Mouse (Mus musculus) heart, embryonic 13.5 days (tissue): ENCODE data around the gene Dytn. TPM values are rescaled to one million over a fixed set of nuclear protein-coding genes. Genes with fewer than 3 reads are reported as not detected.

Source experiments
- ATAC-seq: fragments of 200-750 bp; cut with Nextera tagmentation; 2 replicates; pipeline ENCODE4 v1.8.0; 2017; ENCODE audit warnings: moderate TSS enrichment; ENCODE audit not compliant: insufficient number of reproducible peaks, low FRiP score, low TSS enrichment; ENCODE audit errors: extremely low read depth
- H3K27ac ChIP-seq: fragments of 300-500 bp; sonication (generic); replicated peaks from 2 replicates; pipeline ENCODE4 v1.5.1; 2015; ENCODE audit warnings: moderate library complexity, mild to moderate bottlenecking, inconsistent platforms
- H3K27me3 ChIP-seq: fragments of 300-500 bp; sonication (generic); replicated peaks from 2 replicates; pipeline ENCODE4 v1.6.1; 2015; ENCODE audit warnings: mild to moderate bottlenecking, inconsistent platforms
- H3K36me3 ChIP-seq: fragments of 300-500 bp; sonication (generic); 2 replicates; pipeline ENCODE4 v1.6.1; 2015; ENCODE audit warnings: mild to moderate bottlenecking, inconsistent platforms
- H3K4me1 ChIP-seq: fragments of 300-500 bp; sonication (generic); 2 replicates; pipeline ENCODE4 v1.6.1; 2015; ENCODE audit warnings: inconsistent platforms
- H3K4me2 ChIP-seq: fragments of 300-500 bp; sonication (generic); 2 replicates; pipeline ENCODE4 v1.6.1; 2015; ENCODE audit warnings: inconsistent platforms, mild to moderate bottlenecking, moderate library complexity
- H3K4me3 ChIP-seq: fragments of 300-500 bp; sonication (generic); 2 replicates; pipeline ENCODE4 v1.5.1; 2015; ENCODE audit warnings: moderate library complexity, mild to moderate bottlenecking, inconsistent platforms
- H3K9ac ChIP-seq: fragments of 300-500 bp; sonication (generic); 2 replicates; pipeline ENCODE4 v1.6.1; 2015; ENCODE audit warnings: inconsistent platforms, mild to moderate bottlenecking, moderate library complexity
- H3K9me3 ChIP-seq: fragments of 300-500 bp; sonication (generic); 2 replicates; pipeline ENCODE4 v1.6.1; 2016; ENCODE audit warnings: inconsistent platforms
- WGBS: fragments of 180-500 bp; shearing (Covaris S2); methylation state at CpG from one replicate; pipeline ENCODE4 v1.1.7; 2015; ENCODE audit warnings: mixed read lengths; 5-methylcytosine and 5-hydroxymethylcytosine counted together
- polyA plus RNA-seq: library from polyadenylated mRNA; unstranded; fragments of >200 nt; fragmentation: Nextera tagmentation; extraction: Ambion mirVana; gene quantifications from 2 replicates; pipeline ENCODE4 v1.2.1, GENCODE M21; 2015

The Dytn gene
- not detected in 2 replicates for polyA plus RNA-seq

GRCm38 (mm10) chr1:63686827-63687226 is at the start of gene Dytn:
Dytn (minus strand) TSS chr1:63686927.
- H3K27me3 ChIP-seq: no peaks in the 10 kb centered on the region
- no peak within 1 kb of the TSS for H3K9ac ChIP-seq
- WGBS: 76% methylated on average over 4 of the region's 4 CpGs
- no peak within 1 kb of the TSS for H3K4me3 ChIP-seq
- H3K36me3 ChIP-seq: no peaks in the 10 kb centered on the region
- no peaks in the 10 kb centered on the region for H3K9me3 ChIP-seq
- H3K4me2 ChIP-seq: no peak within 1 kb of the TSS
- no peak for ATAC-seq
- H3K4me1 ChIP-seq: no peaks in the 10 kb centered on the region
- no peak within 1 kb of the TSS for H3K27ac ChIP-seq

- ATAC-seq: 0 out of 2 replicates have a peak, but pooled peaks have one; percentile 58
- H3K9me3 ChIP-seq: no peaks in the 10 kb centered on the region
- WGBS: under 1% methylated on average over 31 of the region's 31 CpGs
- H3K36me3 ChIP-seq: no peaks in the 10 kb centered on the region; the same call in 1 of the 2 replicates
- H3K4me2 ChIP-seq: peak within 1 kb of the TSS; percentile 77
- H3K4me3 ChIP-seq: peak within 1 kb of the TSS; percentile 85
- H3K4me1 ChIP-seq: peaks cover 19% of the 10 kb centered on the region
- no peak within 1 kb of the TSS for H3K27ac ChIP-seq
- peak within 1 kb of the TSS; percentile 85 for H3K9ac ChIP-seq
- H3K27me3 ChIP-seq: no peaks in the 10 kb centered on the region; the same call in 1 of the 2 replicates
These were observed 43.6 kb upstream of the Dytn start, which contains the start of the genes Mdh1b and Fastkd2 for GRCm38 (mm10) chr1:63730240-63730771. Mdh1b (minus strand) TSS chr1:63730318. Fastkd2 (plus strand) TSS chr1:63730614.

- no peak for ATAC-seq
- WGBS: 45% methylated on average over 8 of the region's 8 CpGs
These were observed 43.1 kb upstream of the Dytn start for GRCm38 (mm10) chr1:63729796-63730195.

GRCm38 (mm10) chr1:63720161-63720560 is 33.4 kb upstream of the Dytn start:
- no peaks in the 10 kb centered on the region for H3K36me3 ChIP-seq
- peaks cover 7% of the 10 kb centered on the region; the same call in 1 of the 2 replicates for H3K27me3 ChIP-seq
- no peak overlapping the region for H3K4me2 ChIP-seq
- no peaks in the 10 kb centered on the region for H3K4me1 ChIP-seq
- no peak for ATAC-seq
- no peak overlapping the region for H3K4me3 ChIP-seq
- 80% methylated on average over 7 of the region's 7 CpGs for WGBS
- no peak overlapping the region for H3K9ac ChIP-seq
- H3K27ac ChIP-seq: no peak overlapping the region
- H3K9me3 ChIP-seq: no peaks in the 10 kb centered on the region

More at GRCm38 (mm10) chr1:63729796-63730195, 43.1 kb upstream of the Dytn start:
- peak overlapping the region; percentile 85 for H3K4me3 ChIP-seq
- no peaks in the 10 kb centered on the region; the same call in 1 of the 2 replicates for H3K27me3 ChIP-seq
- no peaks in the 10 kb centered on the region; the same call in 1 of the 2 replicates for H3K36me3 ChIP-seq
- H3K4me2 ChIP-seq: peak overlapping the region; percentile 77
- H3K9ac ChIP-seq: peak overlapping the region; percentile 85
- H3K4me1 ChIP-seq: peaks cover 19% of the 10 kb centered on the region
- no peaks in the 10 kb centered on the region for H3K9me3 ChIP-seq
- H3K27ac ChIP-seq: no peak overlapping the region

- Histone ChIP-seq H3K27ac (no peak overlapping the region), H3K4me2 (no peak overlapping the region), H3K9me3 (no peaks in the 10 kb centered on the region), H3K4me3 (no peak overlapping the region), H3K9ac (no peak overlapping the region), H3K4me1 (0 out of 2 replicates have a peak, but pooled peaks cover 3% of the 10 kb centered on the region), H3K36me3 (no peaks in the 10 kb centered on the region), H3K27me3 (no peaks in the 10 kb centered on the region; the same call in 1 of the 2 replicates)
- 68% methylated on average over 3 of the region's 3 CpGs for WGBS
- no peak for ATAC-seq
These were observed 22.1 kb upstream of the Dytn start for GRCm38 (mm10) chr1:63708876-63709275.

GRCm38 (mm10) chr1:63705733-63706132 is 19.0 kb upstream of the Dytn start:
- Histone ChIP-seq H3K4me2 (peak overlapping the region; percentile 42), H3K9me3 (no peaks in the 10 kb centered on the region), H3K27me3 (no peaks in the 10 kb centered on the region), H3K9ac (no peak overlapping the region), H3K4me1 (0 out of 2 replicates have a peak, but pooled peaks cover 3% of the 10 kb centered on the region), H3K36me3 (no peaks in the 10 kb centered on the region), H3K27ac (no peak overlapping the region), H3K4me3 (no peak overlapping the region)
- 48% methylated on average over 5 of the region's 5 CpGs for WGBS
- ATAC-seq: no peak

GRCm38 (mm10) chr1:63696861-63697260 is 10.1 kb upstream of the Dytn start:
- no peaks in the 10 kb centered on the region for H3K27me3 ChIP-seq
- 58% methylated on average over 3 of the region's 3 CpGs for WGBS
- H3K9me3 ChIP-seq: no peaks in the 10 kb centered on the region
- H3K4me2 ChIP-seq: no peak overlapping the region
- H3K4me3 ChIP-seq: no peak overlapping the region
- H3K4me1 ChIP-seq: peaks cover 3% of the 10 kb centered on the region; the same call in 1 of the 2 replicates
- H3K27ac ChIP-seq: no peak overlapping the region
- ATAC-seq: no peak
- H3K36me3 ChIP-seq: no peaks in the 10 kb centered on the region
- H3K9ac ChIP-seq: no peak overlapping the region

- Histone ChIP-seq H3K4me2 (no peak overlapping the region), H3K27ac (no peak overlapping the region), H3K36me3 (no peaks in the 10 kb centered on the region), H3K4me3 (no peak overlapping the region), H3K9me3 (no peaks in the 10 kb centered on the region), H3K9ac (no peak overlapping the region), H3K4me1 (no peaks in the 10 kb centered on the region), H3K27me3 (peaks cover 3% of the 10 kb centered on the region; the same call in 1 of the 2 replicates)
- 68% methylated on average over 3 of the region's 3 CpGs for WGBS
- ATAC-seq: no peak
These were observed 10.8 kb downstream of the Dytn start for GRCm38 (mm10) chr1:63675975-63676374.

GRCm38 (mm10) chr1:63668852-63669160 is 17.9 kb downstream of the Dytn start:
- H3K36me3 ChIP-seq: no peaks in the 10 kb centered on the region
- H3K9me3 ChIP-seq: no peaks in the 10 kb centered on the region
- H3K27me3 ChIP-seq: peaks cover 21% of the 10 kb centered on the region
- no peak overlapping the region for H3K4me3 ChIP-seq
- ATAC-seq: no peak
- WGBS: 8% methylated on average over 3 of the region's 3 CpGs
- H3K27ac ChIP-seq: no peak overlapping the region
- 0 out of 2 replicates have a peak overlapping the region, but pooled peaks have one; percentile 42 for H3K9ac ChIP-seq
- peaks cover 5% of the 10 kb centered on the region for H3K4me1 ChIP-seq
- H3K4me2 ChIP-seq: peak overlapping the region; percentile 44

- peaks cover 21% of the 10 kb centered on the region for H3K27me3 ChIP-seq
- no peak for ATAC-seq
- H3K4me3 ChIP-seq: no peak overlapping the region
- H3K4me1 ChIP-seq: peaks cover 5% of the 10 kb centered on the region
- peak overlapping the region; percentile 44 for H3K4me2 ChIP-seq
- H3K9ac ChIP-seq: 0 out of 2 replicates have a peak overlapping the region, but pooled peaks have one; percentile 42
- no peaks in the 10 kb centered on the region for H3K36me3 ChIP-seq
- H3K27ac ChIP-seq: no peak overlapping the region
- H3K9me3 ChIP-seq: no peaks in the 10 kb centered on the region
- 20% methylated on average over 13 of the region's 13 CpGs for WGBS
These were observed 18.5 kb downstream of the Dytn start for GRCm38 (mm10) chr1:63667949-63668851.

- H3K27me3 ChIP-seq: peaks cover 21% of the 10 kb centered on the region
- WGBS: 25% methylated on average over 9 of the region's 9 CpGs
- H3K4me2 ChIP-seq: no peak overlapping the region
- no peak for ATAC-seq
- no peak overlapping the region for H3K4me3 ChIP-seq
- H3K36me3 ChIP-seq: no peaks in the 10 kb centered on the region
- no peaks in the 10 kb centered on the region for H3K9me3 ChIP-seq
- H3K4me1 ChIP-seq: peaks cover 5% of the 10 kb centered on the region
- H3K27ac ChIP-seq: no peak overlapping the region
- no peak overlapping the region for H3K9ac ChIP-seq
These were observed 19.4 kb downstream of the Dytn start for GRCm38 (mm10) chr1:63667201-63667948.
